Comparison of ENCODE assay signal across 8 mouse cellular contexts in genomic region chr2:18822711-18823110, GRCm38 (mm10).
A peak's percentile ranks its signal among the peaks of the same experiment; 100 is the strongest.
DNase-seq lines count a peak whose midpoint lies in the region; ATAC-seq lines count a peak whose summit lies in the region.

No protein-coding gene starts in this region.

- DNase-seq in embryo, embryonic 10 days (ENCODE audit: low spot score), result peak; percentile 11
- no peak for DNase-seq in embryo, embryonic 10.5 days (ENCODE audit: low spot score)
- no peak for DNase-seq in midbrain, embryonic 10.5 days (ENCODE audit: low spot score)
- peak; percentile 61 for DNase-seq in heart, adult 8-10 months (ENCODE audit: low spot score)
- DNase-seq in lung, postnatal 14 days, result peak; percentile 35
- no peak for DNase-seq in c-Kit-positive CD71-positive TER-119-positive erythroid progenitor cells, embryonic 14.5 days (ENCODE audit: low spot score)

- H3K4me3 ChIP-seq in midbrain, embryonic 13.5 days (replicated peaks), result no peak overlapping the region
- H3K4me3 ChIP-seq in midbrain, embryonic 10.5 days, result no peak overlapping the region
- no peak overlapping the region for H3K4me3 ChIP-seq in liver, embryonic 12.5 days

- peaks cover 20% of the 10 kb centered on the region for H3K4me1 ChIP-seq in midbrain, embryonic 13.5 days (replicated peaks)
- H3K4me1 ChIP-seq in midbrain, embryonic 10.5 days, result peaks cover 20% of the 10 kb centered on the region
- peaks cover 18% of the 10 kb centered on the region for H3K4me1 ChIP-seq in liver, embryonic 12.5 days

- no peak overlapping the region for H3K4me2 ChIP-seq in midbrain, embryonic 13.5 days (replicated peaks)
- no peak overlapping the region for H3K4me2 ChIP-seq in liver, embryonic 12.5 days

- ATAC-seq in midbrain, embryonic 13.5 days, result peak; percentile 62; the same call in 1 of the 2 replicates
- no peak for ATAC-seq in liver, embryonic 12.5 days

- H3K9me3 ChIP-seq in midbrain, embryonic 13.5 days, result no peaks in the 10 kb centered on the region
- H3K9me3 ChIP-seq in midbrain, embryonic 10.5 days (replicated peaks), result no peaks in the 10 kb centered on the region
- H3K9me3 ChIP-seq in liver, embryonic 12.5 days (replicated peaks), result no peaks in the 10 kb centered on the region

- H3K9ac ChIP-seq in midbrain, embryonic 13.5 days (replicated peaks), result no peak overlapping the region
- H3K9ac ChIP-seq in liver, embryonic 12.5 days, result no peak overlapping the region

- no peaks in the 10 kb centered on the region for H3K36me3 ChIP-seq in midbrain, embryonic 13.5 days
- no peaks in the 10 kb centered on the region for H3K36me3 ChIP-seq in midbrain, embryonic 10.5 days
- no peaks in the 10 kb centered on the region for H3K36me3 ChIP-seq in liver, embryonic 12.5 days

- no peak overlapping the region for H3K27ac ChIP-seq in midbrain, embryonic 13.5 days
- H3K27ac ChIP-seq in midbrain, embryonic 10.5 days (replicated peaks), result no peak overlapping the region
- no peak overlapping the region for H3K27ac ChIP-seq in liver, embryonic 12.5 days

- no peaks in the 10 kb centered on the region for H3K27me3 ChIP-seq in midbrain, embryonic 13.5 days
- H3K27me3 ChIP-seq in midbrain, embryonic 10.5 days (ENCODE audit: low read depth, poor library complexity, severe bottlenecking), result no peaks in the 10 kb centered on the region
- H3K27me3 ChIP-seq in liver, embryonic 12.5 days (replicated peaks), result peaks cover 5% of the 10 kb centered on the region; the same call in 1 of the 2 replicates

- WGBS in midbrain, embryonic 13.5 days, result 62% methylated on average over 9 of the region's 9 CpGs
- 82% methylated on average over 9 of the region's 9 CpGs for WGBS in midbrain, embryonic 10.5 days
- whole genome bisulfite sequencing in liver, embryonic 12.5 days (ENCODE audit: insufficient replicate concordance), result 34% methylated on average over 9 of the region's 9 CpGs

Comparison
In these comparisons a context has a peak if more than half of its experiments do, and no peak if none do; other contexts are left out.
1. DNase-seq: peak in embryo, embryonic 10 days (single experiment), heart, adult 8-10 months (single experiment) and lung, postnatal 14 days (single experiment); none in embryo, embryonic 10.5 days (single experiment), midbrain, embryonic 10.5 days (single experiment) and c-Kit-positive CD71-positive TER-119-positive erythroid progenitor cells, embryonic 14.5 days (single experiment).